Mouse (Mus musculus): ENCODE data around the gene Map3k4.

Gene Map3k4

DNA sequence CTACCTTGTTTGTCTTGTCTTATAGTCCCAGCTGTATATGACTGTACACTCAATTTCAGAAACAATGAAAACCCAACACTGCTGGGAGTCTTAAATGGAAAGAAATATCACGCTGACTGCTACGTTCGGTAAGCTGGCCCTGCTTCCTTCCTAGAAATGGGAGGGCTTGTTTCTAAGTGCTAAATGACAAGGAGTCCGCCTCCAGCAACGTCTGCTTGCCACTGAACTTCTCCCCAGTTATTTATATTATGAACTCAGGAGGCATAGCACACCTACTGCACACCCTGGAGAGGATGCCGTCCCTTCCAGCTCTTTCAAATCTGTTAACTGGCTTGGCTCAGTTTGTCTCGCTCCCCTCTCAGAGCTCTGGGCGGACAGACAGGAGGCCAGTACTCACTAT lies 105.2 kb downstream of the Map3k4 start:
- no peak for DNase-seq

DNA sequence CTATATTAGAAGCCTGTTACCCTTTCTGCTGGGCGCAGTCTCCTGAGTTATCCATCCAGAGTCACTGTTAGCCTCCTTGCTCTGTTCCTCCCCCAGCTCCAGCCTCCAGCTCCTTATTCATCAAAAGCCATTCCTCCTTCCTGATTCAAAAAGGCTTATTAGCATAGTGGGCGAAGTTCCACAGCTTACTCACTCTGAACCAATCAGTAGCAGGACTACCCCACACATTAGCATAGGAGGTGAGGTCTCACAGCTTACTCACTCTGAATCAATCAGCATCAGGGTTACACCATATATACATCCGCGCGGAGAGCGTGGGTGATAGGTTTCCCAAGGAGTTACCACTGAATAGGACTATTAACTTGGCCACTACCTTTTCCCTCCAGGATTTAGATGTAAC lies 106.3 kb downstream of the Map3k4 start:
- DNase-seq = no peak

DNA sequence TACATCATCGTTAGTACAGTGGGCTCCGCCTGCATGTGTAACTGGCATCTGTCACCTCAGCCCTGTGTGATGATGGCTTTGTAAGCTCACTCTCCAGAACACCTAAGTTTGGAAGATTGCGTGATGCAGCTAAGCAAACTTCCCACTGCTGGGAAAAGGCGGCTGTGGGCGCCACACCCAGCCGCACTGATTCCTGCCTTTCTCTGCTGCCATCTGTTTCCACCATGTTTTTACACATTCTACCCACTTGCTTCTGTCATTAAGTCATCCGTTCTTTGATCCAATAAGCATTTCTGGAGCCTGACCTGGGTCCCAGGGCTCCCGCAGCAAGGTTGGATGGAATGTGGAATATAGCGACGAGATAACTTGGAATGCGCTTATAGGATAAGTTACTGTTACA lies 106.7 kb downstream of the Map3k4 start:
- DNase-seq = no peak

DNA sequence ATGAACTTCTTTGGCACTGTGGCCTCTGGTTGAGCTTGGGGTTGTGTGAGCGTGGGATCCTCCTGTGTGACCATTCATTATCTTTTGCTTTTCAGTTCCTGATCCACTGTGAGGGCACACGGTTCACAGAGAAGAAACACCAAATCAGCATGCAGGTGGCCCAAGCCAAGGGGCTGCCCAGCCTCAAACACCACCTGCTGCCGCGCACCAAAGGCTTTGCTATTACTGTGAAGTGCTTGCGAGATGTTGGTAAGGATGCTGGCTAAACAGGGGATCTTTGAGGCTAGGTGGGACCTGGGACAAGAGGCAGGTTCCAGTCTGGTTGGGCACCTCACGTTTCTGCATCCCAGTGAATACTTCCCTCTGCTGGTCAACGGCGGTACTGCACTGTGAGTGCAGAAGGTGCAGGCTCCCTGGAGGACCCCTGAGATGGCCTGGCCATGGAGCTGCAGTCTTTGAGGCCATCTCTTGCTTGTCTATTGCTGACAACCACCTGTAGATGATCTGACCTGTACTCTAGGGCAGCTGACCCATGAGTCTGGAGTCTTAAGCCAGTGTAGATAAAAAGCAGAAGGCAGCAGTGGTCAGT lies 108.0 kb downstream of the Map3k4 start:
- DNase-seq = peak; percentile 77

DNA sequence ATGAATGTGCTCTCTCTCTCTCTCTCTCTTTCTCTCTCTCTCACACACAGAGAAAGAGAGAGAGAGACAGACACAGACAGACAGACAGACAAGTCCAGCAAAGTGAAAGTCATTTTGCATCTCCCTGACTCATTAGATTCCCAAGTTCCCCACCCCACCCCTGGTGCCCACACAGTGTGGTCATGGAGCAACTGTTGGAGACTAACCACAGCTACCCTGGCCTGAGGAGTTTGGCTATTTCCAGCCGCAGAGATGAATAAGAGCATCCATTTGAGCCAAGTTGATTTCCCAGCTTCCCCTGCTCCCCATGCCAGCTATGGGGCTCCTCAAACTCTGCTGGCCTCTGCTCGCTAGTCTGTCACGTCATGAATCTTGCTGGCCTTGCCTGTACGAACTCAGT lies 109.1 kb downstream of the Map3k4 start:
- DNase-seq = no peak

DNA sequence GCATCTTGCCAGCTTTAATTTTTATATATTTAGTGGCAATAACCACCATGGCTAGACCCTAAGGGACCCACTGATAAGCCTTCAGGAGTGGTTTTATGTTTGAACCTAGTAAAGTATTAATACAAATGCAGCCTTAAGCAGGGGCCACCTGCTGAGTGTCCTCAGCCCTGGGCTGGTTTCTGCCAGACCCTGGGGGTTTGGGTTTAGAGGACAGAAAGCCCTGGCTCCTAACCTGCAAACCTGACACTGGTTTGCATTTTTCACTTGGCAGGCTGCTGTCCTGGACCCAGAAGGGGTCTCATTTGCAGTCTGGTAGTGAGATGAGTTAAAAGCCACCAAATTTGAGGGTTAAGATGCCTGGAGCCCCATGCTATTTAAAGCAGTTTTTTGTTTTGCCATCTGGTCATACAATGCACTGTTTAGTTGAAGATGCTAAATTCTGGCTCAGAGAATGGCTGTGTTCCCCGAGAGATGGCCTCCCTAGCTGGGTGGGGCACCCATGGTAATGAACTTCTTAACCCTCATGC lies 111.5 kb downstream of the Map3k4 start:
- DNase-seq = no peak

DNA sequence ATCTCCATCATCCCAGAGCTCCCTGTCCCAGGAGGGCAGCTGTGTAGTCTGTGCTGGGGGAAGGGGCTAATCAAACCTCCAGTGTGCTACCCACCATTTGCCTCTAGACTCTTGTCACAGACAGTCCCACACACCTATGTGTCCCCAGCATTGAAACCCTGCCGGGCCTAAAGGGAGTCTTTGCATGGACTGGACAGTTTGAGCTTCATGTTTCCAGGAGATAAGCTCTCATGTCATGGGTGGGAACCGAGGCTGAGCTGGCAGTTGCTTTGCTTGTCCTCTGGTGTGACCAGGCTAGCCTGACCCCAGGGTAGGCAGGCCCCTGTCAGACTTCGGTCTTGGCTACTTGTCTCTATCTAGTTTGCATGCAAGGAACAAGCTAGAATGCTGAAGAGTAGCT lies 112.3 kb downstream of the Map3k4 start:
- no peak for DNase-seq

DNA sequence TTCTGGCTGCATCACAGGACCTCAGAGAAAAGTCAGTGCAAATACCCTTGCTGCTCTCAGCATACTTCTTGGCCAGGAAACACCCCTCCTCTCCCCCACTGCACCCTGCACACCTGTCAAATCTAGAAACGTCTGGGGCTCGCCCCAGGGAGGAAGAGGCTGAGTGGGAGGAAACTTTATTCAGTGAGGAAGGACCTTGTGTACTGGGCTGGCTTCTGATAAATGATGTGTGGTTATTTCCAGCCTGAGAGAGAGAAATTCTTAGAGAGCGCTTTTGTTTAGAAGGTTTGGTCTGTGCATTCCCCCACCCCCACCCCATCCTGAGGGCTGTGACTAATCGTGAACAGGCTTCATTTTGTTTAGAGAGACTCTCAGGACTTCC lies 112.9 kb downstream of the Map3k4 start:
- no peak for DNase-seq

DNA sequence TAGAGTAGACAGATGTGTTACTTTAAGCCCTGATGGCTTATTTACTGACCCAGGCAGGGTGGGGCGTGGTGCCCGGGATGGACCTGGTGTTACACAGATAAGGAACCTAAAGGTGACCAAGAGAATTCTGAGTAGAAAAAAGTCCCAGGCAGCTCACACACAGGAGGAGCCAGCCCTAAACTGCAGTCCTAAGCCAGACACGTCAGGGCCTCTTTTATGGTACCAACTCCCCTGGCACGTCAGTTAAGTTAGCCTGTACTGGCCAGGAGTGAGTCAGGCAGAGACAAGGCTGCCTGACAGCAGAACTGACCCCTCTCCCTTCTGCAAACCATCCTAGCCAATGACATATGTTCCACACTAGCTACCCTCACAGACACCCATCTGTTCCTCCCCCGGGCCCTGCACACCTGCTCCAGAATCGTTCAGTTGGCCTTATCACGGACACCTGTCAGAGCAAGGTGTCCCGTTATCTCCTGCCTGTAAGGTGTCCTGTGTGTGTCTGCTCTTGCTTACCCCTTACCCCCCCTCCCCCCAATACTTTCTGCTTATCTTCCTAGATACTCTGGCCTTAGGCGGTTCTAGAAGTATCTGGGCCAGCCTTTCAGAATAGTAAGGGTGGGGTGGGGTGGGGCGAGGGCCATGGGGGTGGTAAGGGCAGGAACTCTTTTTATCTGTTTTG lies 113.4 kb downstream of the Map3k4 start:
- no peak for DNase-seq

DNA sequence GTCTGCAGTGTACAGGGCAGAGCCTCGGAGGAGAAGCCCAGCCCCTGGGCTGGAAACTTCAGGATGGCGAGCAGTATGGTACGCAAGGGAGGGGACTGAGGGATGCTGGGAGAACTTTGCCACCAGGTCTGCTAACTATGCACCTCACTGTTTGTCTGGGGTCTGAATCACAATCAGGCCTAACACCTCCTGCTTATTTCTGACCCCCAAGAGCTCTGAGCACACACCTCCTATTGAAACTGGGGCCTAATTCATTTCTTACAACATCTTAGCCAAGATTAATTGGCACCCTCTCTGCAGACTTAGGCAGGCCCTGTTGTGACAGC lies 113.9 kb downstream of the Map3k4 start:
- no peak for DNase-seq

DNA sequence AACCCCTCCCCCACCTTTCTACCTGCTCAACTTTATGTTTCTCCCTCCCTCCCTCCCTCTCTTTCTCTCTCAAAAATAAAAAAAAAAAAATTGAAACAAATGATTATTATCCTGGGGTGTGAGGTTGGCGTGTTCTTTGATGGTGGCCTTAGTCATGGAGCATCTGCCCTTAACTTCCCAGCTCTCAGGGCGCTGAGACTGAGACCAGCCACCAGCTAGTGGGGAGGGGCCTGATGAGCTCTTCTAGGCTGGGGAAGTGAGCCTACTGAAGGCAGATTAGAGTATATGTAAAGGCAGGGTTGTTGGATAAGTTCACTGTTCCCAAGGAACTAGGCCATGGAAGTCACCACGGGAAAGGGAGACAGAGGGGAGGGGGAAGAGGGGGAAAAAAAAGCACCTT lies 114.3 kb downstream of the Map3k4 start:
- DNase-seq = no peak

DNA sequence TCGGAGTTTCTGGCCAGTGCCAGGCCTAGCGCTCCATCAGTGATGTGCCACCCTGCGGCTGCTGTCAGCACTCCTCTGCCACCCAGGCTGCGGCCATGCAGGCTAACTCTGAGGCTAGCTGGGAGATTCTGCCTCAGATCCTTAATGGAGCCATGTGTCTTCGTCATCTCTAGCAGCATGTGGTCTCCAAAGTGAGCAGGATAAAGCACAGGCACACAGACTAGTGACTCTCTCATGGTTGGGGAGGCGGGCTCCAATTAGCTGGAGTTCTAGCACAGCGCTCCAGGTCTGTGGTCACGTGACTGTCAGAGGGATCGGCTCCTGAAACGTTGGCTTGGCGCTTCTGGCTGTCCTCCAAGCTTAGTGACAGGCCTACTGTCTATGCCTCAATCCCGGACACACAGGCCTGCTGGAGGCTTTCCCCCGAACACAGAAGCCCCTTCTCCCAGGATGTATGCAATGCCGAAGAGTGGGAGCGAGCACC lies 115.1 kb downstream of the Map3k4 start:
- DNase-seq = no peak

DNA sequence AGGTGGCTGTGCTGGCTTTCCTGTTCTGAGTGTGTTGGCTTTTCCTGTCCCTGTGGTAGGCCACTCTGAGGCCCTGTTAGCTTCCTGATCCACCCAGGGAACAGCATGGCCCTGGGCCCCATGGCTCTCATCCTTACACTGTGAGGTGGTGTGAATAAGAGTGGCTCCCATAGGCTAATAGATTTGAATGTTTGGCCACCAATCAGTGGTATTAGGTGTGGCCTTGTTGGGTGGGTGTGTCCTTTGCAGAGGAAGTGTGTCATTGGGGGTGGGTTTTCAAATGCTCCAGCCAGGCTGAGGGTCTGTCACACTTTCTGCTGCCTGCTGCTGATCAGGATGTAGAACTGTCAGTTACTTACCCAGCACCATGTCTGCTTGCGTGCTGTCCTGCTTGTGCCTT lies 117.5 kb downstream of the Map3k4 start:
- no peak for DNase-seq

DNA sequence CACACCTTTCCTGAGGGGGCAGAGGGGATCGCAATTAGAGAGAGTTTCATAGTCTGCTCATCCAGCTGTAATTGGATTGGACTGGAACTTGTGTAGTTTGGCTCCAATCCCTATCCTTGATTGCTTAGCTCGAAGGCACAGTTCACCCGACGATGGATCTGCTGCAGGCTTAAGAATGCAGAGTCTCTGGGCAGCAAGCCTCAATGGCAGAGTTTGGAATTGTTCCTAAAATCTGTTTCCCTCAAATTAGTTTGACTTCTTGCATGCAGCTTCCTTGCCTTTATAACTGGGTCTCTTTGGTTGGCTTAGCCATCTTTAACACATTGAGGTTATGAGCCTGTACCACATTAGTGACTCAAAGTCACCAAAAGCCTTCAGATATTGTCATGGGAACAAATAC lies 118.7 kb downstream of the Map3k4 start:
- DNase-seq = no peak

DNA sequence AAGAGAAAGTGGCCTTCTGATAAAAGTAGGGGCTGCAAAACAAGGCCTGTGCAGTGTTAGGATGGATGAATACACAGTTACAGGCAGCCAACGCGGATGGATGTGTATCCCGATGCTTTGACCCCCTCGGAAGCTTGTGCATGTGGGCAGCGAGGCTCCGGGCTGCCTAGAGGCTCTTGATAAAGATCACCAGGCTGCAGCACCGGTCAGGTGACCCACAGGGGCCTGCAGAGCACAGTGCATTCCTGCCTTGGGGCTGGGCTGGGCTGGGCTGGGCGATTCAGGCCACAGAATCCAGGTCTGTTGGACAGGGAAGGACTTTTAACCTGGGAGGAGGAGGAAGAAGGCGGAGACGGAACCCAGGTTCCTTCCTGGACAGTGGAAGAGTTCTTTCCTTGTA lies 123.0 kb downstream of the Map3k4 start:
- no peak for DNase-seq

DNA sequence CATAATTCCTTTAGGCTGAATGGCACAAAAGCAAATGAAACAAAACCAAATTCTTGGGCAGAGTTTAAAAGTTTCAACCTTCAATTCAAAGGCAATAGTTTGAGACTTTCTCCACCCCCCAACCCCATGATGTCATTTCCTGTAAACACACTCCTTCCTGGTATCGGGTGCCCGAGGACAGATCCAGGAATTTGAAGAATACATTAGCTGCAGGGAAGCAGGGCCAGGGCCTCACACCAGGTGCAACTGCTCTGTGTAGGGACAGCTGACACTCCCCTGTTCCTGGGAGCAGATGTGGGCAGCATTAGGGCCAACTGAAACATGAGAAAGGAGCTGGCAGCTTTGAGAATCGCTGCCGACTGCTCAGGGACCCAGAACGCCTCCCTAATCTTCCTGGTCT lies 123.5 kb downstream of the Map3k4 start:
- no peak for DNase-seq

DNA sequence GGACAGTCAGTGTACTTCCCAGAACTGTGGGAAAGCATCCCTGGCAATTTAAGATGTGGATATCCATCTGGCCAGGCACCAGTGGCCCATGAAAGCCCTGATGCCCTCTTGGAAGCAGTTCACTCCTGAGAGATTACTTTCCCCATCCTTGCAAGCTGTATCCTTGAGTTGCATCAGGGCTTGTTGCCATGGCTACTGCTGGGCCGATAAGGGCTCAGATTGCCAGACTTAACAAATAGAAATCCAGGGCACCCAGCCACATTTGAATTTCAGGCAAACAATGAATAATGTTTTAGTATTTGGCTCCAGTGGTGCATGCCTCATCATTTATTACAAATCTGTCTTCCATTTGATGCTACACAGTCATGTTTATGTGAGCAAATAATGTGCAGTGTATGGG lies 130.8 kb downstream of the Map3k4 start:
- no peak for DNase-seq

DNA sequence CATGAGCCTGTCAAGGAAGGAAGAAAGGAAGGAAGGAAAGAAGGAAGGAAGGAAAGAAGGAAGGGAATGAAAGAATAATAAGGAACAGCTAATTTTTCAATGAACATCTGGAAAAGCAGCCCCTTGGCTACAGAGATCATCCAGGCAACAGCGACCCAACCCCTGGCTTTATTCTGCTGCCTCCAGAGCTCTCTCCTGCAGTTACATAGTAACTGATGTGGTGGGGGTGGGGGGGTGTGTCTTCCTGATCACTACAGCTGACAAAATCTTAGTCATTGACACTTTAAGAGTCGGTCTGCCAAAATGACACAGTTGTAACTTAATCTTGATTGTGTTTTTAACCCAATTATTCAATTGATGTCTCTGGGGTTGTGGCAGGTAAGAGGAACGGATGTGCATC lies 132.3 kb downstream of the Map3k4 start:
- no peak for DNase-seq

DNA sequence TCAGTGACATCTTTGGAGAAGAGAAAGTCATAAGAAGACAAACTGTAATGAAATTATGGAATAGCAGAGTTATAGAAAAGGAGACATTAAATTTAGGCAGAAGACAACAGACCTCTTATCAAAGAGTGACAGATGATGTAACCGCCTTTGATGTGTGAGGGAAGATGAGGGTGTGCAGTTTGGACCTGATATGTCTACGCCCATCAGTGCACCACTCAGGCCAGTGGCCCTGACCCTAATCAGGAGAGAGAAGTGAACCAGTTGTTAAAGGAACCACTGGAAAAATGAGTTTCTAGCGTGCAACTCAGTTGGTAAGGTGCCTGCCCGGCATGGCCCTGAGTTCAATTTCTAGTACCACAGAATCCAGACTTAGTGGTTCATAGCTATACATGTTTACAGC lies 132.7 kb downstream of the Map3k4 start:
- DNase-seq = no peak

DNA sequence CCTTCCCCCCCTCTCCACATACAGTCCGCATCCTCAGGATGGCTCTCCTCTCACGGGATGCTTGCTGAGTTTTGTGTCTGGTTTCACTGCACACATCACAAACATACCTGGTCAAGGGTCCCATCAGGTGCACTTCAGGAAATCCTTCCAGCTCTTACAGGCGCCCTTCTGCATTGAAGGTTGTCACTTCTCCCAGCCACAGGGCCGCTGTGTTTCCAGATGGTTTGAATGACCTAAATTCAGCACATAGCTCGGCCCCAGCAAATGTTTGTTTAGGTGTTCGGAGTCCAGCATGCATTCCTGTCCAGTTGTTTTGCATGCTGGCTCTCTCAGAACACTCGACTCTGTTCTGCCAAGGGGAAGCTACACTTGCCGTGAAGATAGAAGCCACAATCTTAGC lies 134.3 kb downstream of the Map3k4 start:
- no peak for DNase-seq

DNA sequence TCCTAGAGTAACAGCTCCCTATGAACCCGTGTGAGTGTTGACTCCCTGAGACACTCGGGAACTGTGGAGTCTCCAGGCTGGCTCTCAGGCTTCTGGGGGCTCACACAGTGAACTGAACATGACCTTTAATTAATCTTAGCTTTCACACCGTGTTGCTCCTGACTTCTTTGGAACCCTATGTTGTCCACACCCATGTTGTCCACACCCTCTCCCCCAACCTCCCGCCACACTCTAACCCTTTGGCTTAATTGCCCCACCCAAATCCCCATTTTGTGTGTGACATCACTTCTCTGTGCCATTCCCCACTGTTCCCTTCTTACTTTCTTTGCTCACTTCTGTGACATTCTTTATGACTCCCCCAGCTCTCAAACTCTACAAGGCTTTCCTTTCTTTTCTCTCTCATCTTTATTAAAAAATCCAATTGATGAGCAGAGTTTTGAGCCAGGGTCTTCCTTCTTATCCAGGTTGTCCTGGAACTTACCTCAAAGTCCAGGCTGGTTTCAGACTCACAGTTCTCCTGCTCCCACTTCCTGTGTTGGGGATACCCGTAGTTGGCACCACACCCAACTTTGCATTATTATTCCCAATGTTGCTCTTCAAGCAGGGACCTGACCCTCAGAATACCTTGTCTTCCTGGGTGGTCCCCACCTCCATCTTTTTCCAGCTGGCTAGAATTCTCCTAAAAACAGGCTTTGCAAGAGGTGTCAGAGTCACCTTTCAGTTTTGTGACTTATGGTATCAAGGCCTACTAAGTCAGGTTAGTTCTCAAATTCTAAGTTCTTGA lies 135.7 kb downstream of the Map3k4 start:
- no peak for DNase-seq

DNA sequence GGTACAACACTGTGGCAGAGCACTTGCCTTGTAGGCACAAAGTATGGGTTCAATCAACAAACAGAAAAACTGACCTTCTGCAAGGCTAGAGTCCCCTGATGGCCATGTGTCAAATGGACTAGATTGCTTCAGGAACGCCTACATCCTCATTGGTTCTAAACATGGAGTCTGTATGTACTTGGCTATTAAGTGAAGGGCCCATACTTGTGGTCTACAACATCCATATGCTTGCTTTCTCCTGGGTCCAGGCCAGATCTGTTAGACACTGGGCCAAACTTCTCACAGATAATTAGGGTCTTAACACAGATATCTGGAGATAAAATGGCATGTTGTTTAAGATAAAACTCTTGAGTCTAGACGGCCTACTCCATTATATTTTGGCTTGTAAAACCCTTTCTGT lies 138.8 kb downstream of the Map3k4 start:
- no peak for DNase-seq

DNA sequence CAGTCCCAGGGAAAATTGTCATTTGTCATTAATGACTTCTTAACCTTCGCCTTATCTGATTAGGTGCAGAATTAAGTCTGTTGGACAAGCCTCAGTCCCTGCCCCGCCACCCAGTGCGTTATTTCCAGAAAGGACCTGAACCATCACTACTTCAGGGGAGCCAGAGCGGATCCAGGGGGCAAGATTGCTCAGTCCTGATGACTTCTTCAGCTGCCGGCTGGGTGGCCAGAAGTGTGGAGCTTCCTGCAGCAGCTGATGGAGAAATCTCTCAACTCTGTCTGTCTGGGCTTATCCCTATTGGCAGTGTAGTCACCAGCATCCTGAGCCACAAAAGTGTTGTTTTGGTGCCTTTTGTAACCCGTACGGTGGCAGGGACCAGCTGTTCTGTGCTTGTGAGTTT lies 139.3 kb downstream of the Map3k4 start:
- no peak for DNase-seq

Measured in right cerebral cortex, postnatal 25 days (tissue).